Mouse (Mus musculus): ENCODE data around the gene Gm10142.
"Not testable (repeated sequence)": the region's sequence is repeated elsewhere in the genome, so short reads cannot be mapped to it uniquely, and the experiment has no call there.

Gm10142 gene

DNA sequence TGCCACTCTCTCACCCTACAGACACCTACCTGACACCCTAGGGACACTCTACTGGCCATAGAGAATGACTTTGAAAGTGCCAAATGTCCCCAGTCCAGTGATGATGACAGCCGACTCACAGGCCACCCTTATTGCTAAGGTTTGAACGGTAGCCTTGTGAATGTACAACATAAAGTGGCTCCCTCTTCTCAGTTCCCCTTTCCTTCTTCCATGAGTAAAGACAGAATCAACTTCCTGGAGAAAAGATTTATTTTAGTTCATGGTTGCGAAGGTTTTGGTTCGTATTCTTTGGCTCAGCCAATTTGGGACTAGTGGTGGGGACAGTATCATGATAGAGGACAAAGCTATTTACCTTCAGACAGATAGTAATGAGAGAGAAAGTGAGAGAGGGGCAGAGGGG is 23.3 kb downstream of the Gm10142 start:
- DNase-seq (ENCODE audit: low spot score in 2 of 2): no peak

DNA sequence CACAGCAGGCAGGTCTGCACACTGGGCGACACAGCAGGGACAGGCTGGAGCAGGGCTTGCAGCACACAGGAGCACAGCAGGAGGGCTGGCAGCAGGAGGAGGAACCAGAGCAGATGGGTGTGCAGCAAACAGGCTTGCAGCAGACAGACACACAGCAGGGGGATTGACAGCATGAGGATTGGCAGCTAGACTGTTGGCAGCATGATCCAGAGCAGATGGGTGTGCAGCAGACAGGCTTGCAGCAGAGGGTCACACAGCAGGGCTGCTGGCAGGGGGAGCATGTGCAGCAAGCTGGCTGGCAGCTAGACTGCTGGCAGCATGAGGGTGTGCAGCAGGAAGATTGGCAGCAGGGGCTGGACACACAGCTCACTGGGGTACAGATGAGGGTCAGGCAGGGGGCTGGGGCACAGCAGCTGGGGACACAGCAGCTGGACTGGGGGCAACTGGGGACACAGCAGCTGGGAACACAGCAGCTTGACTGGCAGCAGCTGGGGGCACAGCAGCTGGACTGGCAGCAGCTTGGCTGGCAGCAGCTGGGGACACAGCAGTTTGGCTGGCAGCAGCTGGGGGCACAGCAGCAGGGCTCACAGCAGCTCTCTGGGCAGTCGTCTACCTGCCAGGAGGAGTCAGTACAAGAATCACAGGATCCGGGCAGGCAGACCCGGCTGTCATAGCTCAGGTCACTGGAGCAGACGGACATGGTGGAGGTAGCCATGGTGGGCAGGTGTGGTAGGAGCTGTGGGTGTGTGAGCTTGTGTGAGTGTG is 26.5 kb downstream of the Gm10142 start, which contains the start of gene Gm18596:
Gene Gm18596 (minus strand): TSS at position 715 of the 765 bp plus-strand sequence.
- not testable (repeated sequence) for DNase-seq (ENCODE audit: low spot score in 2 of 2)

DNA sequence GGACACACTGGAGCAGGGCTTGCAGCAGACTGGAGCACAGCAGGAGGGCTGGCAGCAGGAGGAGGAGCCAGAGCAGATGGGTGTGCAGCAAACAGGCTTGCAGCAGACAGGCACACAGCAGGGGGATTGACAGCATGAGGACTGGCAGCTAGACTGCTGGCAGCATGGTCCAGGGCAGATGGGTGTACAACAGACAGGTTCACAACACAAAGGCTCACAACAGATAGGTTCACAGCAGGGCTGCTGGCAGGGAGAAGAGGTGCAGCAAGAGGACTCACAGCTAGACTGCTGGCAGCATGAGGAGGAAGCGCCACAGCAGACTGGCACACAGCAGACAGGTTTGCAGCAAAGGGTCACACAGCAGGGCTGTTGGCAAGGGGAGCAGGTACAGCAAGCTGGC is 35.1 kb downstream of the Gm10142 start:
- not testable (repeated sequence) for DNase-seq (ENCODE audit: low spot score in 2 of 2)

DNA sequence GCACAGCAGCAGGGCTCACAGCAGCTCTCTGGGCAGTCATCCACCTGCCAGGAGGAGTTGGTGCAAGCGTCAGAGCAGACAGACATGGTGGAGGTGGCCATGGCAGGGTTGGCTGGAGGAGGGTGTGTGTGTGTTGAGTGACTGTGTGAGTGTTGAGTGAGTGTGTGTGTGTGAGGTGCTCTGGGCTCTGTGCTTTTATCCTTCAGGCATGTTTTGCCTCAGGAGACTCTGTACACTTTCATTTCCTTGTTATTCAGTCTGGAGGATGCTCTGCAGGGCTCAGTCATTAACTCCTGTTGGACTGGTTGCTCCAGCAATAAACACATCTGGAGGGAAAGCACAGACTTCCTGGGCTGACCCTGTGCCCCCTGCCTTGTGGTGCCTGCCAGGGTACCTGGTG is 35.6 kb downstream of the Gm10142 start, which contains the start of gene Gm9736:
Gene Gm9736 (minus strand): TSS at position 101 of the 400 bp plus-strand sequence.
- not testable (repeated sequence) for DNase-seq (ENCODE audit: low spot score in 2 of 2)

DNA sequence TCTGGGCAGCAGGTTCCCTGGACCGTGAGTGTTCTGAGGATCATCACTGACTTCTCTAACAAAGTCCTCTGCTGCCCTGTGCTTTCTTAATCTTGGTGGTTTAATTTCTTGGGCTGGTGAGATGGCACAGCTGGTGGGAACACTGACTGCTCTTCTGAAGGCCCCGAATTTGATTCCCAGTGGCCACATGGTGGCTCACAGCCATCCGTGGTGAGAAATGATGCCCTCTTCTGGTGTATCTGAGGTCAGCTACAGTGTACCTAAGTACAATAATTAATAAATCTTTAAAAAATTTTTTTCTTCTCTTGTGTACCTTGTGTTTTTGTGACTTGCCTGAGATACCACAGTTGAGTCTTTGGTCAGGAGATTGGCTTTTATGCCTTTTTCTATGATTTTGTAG is 36.7 kb downstream of the Gm10142 start:
- not testable (repeated sequence) for DNase-seq (ENCODE audit: low spot score in 2 of 2)

DNA sequence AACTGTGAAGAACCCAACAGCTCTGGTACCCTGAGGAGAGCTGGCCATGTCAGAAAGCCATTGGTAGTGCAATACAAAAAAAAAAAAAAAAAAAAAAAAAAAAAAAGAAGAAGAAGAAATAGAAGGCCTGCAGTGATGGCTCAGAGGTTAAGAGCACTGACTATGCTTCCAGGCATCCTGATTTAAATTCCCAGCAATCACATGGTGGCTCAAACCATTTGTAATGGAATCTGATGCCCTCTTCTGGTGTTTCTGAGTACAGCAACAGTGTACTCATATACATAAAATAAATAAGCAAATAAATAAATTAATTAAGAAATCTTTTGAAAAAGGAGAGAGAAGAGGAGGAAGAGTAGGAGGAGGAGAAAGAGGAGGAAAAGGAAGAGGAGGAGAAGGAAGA is 37.8 kb downstream of the Gm10142 start:
- DNase-seq (ENCODE audit: low spot score in 2 of 2): no peak

DNA sequence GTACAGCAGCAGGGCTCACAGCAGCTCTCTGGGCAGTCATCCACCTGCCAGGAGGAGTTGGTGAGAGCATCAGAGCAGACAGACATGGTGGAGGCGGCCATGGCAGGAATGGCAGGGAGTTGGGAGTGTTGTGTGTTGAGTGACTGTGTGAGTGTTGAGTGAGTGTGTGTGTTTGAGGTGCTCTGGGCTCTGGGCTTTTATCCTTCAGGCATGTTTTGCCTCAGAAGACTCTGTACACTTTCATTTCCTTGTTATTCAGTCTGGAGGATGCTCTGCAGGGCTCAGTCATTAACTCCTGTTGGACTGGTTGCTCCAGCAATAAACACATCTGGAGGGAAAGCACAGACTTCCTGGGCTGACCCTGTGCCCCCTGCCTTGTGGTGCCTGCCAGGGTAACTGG is 44.0 kb downstream of the Gm10142 start, which contains the start of gene Gm3233:
Gene Gm3233 (minus strand): TSS at position 101 of the 400 bp plus-strand sequence.
- DNase-seq (ENCODE audit: low spot score in 2 of 2): not testable (repeated sequence)
